Mouse (Mus musculus) neutrophil, adult 5-6 weeks (primary cell): ENCODE data around the gene Cdhr4. TPM values are rescaled to one million over a fixed set of nuclear protein-coding genes. Genes with fewer than 3 reads are reported as not detected.

Source experiments
- ATAC-seq: fragments of 151-379, 151-347 bp; 2 replicates; pipeline ENCODE4 v1.8.0; 2017; ENCODE audit warnings: mild to moderate bottlenecking, moderate TSS enrichment; ENCODE audit not compliant: insufficient number of reproducible peaks, poor library complexity, low FRiP score, severe bottlenecking; ENCODE audit errors: extremely low read depth
- total RNA-seq: library from RNA; stranded (forward); fragments of 200-1000 nt; gene quantifications from 2 replicates; pipeline ENCODE4 v1.2.3, GENCODE M21; 2017

The Cdhr4 gene
- 0.98 TPM in 1 of 2 replicates, not detected in the other for total RNA-seq

DNA sequence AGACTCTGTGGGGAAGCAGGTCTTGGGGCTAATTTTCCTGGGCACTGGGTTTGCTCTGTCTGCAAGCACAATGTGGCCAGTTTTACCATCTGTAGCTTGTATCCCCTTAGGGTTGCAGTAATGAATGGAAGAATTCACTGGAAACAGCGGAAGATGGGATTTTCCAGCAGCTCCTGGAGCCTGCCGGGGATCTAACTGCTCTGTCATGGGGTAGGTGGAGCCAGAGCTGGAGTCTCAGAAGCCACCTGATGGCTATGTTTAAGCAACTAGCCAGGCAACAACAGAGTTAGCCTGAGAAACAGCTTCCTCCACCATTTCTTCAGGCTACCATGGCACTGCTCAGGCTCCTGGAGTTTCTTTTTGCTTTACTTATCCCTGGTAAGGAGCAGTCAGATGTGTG, at the start of gene Cdhr4:
Gene Cdhr4 (plus strand): TSS at position 301 of the 400 bp plus-strand sequence.
- ATAC-seq: no peak

DNA sequence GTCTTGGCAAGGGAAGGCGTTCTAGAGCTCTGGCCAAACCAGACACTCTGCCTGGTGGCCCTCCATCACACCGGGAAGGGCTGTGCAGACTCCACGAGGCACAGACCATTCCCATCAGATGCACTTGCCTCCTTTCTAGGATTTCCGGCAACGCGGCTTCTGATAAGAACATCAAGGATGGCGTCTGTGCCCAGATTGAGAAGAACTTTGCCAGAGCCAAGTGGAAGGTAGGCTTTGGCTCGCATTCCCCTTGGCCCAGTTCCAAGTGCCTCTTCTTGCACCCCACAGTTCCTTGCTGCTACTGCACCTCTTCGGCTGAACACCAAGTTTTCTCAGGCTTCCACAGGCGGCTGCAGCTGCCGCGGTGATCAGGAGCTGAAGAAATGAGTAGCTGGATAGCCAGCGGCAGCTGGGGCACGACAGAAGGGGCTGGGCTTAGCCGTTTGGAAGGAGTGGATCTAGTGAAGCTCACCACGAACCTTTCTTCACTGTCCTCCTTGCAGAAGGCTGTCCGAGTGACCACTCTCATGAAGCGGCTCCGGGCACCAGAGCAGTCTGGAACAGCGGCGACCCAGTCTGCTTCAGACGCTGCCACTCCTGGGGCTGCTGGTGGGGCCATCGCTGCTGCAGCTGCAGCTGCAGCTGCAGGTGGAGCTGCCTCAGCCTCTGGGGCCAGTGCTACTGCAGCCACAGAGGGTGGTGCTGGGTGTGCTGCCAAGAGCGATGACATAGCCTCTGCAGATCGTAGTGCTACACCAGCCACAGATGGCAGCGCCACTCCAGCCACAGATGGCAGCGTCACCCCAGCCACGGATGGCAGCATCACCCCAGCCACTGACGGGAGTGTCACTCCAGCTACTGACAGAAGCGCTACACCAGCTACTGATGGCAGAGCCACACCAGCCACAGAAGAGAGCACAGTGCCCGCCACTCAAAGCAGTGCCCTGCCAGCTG, 44.8 kb upstream of the Cdhr4 start:
- no peak for ATAC-seq

DNA sequence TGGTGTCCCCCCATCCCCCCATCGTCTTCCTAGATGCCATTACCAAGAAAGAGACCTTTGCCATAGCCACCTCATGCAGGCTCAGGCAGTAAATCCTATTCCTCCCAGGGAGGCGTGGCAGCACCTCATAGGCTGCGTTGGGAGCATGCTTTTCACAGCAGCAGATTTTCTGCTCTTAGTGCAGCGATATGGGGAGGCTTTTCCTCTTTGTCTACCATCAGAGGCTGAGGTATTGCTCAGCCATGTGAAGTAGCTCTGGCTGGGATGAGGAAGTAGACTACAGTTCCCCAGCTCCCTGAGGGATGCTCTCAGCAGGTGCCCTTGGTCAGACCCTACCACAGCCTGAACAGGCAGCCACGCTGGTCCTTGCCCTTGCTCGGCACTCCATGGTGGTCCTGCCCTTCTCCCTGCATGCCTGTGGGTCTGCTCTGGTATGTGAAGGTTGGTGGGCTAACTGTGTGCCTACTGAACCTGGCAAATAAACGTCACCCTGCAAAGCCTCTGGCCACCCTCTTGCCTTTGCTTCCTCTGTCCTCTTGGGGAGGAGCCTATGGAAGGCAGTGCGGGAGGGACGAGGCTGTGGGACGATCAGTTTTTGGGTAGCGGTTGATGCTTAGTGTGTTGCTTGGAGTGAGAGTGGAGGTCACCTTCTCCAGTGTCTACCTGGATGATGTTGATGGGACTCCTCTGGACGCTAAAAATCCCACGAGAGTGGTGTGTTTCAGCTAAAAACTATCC, 42.9 kb upstream of the Cdhr4 start:
- ATAC-seq: no peak

DNA sequence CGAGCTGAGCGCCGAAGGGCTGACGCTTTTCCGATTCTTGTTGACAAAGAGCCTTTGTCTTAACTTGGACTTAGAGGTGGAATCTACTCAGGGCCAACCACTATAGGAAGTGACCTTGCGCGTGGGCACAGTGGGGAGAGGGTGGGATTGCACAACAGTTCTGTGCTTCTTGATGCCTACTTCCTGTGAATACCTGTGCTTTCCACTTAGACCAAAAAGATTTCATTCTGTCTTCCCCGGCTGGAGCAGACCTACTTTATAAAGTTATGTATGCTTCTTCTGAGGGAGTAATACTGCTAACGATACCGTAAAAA, 42.4 kb upstream of the Cdhr4 start, which contains the start of gene Traip:
Gene Traip (plus strand): TSS at position 215 of the 314 bp plus-strand sequence.
- no peak for ATAC-seq

DNA sequence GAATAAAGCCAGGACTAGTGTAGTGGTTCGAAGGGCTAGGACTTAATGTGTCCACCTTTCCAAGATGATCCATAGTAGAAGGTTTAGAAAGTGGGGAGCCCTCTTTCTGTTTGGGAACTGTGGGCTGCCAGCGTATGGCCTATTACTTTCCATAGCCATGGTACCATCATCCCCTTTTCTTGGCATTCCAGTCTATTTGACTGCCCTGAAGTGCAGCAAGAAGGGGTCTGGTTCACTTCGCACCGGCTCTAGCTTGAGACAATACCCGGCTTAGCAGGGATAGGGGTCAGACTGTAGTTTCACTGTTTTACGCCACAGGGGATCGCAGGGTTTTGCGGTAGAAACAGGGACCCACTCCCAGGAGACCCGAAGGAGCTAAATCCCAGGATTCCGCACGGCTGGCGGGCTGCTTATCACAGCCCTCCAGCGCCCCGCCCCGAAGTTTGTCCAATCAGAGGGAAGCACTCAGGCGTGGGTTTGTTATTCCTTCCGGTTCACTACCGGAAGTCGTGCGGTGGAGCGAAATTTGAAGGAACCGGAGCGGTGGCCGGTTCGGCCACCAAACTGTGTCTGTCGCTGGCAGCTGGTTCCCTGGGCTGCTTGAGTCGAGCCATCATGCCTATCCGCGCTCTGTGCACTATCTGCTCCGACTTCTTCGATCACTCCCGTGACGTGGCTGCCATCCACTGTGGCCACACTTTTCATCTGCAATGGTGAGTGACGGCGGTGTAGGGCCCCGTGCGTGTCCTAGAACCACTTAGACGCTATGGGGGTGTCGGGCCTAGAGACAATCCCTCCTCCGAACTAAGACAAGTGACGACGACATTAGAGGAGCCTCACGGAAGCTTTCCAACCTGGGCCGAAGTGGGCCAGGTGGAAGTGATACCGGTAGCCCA, 41.6 kb upstream of the Cdhr4 start:
- peak; percentile 79 for ATAC-seq

DNA sequence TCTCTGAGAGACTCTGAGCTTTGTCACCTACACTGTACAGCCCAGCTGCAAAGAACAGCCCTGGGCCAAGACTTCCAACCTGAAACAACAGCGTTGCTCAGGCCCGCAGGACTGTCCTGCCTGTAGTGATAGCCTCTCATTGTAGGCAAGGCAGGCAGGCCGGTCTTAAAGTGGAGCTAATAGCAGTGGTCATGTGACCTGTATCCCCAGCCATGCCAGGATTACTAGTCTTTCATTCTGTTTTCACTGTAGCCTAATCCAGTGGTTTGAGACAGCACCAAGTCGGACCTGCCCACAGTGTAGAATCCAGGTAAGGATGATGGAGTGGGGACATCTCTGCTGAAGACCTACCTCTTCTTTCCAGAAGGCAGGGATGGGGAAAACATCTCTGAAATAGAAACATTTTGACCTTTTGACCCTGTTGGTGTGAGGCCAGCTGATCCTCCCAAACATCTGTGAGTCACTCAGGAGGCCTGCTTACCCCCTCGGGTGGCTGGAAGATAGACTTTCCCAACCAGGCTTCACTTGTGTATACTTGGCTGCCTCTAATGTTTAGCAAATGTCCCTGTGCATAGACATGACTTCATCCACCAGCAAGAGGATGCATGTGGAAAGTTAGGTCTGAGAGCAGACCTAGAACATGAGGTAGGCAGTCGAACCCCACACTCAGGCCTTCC, 36.5 kb upstream of the Cdhr4 start:
- ATAC-seq: no peak

DNA sequence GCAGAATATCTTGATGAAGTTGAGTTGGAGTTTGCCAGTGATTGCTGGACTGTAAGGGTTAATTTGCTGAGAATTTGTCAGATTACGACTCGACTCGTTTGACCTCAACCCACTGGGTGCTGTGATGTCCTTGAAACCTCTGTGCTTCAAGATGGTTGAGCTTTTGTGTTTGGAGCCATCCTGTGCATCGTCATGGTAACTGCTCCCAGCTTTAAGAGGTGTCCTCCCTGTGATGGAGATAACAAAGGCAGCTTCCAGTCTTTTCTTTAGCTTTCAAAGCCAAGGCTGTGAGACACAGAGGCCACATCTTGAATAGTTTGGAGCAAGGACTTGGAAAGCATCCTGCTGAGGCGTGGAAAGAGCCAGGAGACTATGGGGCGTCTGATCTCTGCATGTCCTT, 35.2 kb upstream of the Cdhr4 start:
- ATAC-seq: no peak

DNA sequence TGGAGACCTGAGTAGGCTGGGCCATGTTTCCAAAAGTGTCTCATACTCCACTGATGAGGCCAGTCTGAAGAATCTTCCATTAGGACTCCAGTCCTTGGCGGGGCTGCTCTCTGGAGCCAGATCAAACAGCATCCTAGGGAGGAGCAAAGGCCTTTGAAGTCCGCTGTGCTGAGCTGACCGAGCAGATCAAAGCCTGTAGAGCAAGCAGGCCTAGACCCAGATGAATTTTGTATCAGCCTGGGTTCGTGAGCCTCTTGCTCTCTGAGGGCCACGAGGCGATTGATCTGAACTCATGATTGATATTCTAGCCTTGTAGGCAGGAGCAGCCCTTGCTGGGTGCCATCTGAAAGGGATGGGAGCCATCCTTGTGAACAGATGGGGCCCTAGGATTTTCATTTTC, 32.4 kb upstream of the Cdhr4 start:
- ATAC-seq: no peak

DNA sequence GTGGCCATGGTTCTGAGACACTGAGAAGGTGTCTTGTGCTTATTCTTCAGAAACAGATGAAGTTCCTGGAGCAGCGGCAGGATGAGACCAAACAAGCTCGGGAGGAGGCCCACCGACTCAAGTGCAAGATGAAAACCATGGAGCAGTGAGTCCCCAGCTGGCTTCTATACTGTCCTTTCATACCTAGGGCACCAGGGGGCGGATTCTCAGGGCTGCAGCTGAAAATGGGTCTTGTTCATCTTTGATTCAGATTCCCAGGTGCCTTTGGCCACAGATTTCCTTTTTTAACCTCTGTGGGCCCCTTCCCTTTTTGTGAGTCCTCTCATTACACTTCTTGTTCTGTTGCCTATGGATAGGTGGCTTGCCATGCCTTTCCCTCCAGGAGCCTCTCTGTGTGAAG, 31.4 kb upstream of the Cdhr4 start:
- no peak for ATAC-seq

DNA sequence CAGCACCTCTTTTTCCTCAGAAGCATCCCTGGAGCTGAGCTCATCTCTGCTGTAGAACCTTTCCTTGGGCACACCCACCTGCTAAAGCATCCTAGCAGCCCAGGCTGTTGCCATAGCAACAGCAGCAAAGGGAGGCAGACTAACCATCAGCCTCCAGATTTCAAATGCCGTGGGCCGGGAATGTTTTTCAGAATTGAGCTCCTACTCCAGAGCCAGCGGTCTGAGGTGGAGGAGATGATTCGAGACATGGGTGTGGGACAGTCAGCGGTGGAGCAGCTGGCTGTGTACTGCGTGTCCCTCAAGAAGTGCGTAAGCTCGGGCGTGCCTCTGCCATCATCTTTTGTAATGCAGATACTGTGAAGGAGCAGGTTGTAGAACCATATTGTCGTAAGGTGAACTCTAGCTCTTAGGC, 30.9 kb upstream of the Cdhr4 start:
- ATAC-seq: no peak

DNA sequence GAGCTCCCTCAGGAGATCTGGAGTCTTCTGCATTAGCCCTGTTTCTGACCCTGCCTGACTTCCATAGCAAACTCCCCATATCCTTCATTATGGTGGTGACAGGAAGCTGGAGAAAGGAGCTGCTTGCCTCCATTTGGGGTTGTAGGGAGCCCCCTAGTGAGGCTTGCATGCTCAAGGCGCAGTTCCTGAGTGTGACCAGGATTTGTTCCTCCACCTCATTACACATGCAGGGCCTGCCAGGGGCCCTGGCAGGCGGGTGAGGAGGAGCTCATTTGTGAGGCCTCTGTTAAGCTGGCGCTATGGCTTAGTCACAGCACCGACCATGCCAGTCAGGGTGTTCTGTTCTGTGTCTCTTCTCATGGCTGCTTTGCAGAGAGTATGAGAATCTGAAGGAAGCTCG, 30.4 kb upstream of the Cdhr4 start:
- no peak for ATAC-seq

DNA sequence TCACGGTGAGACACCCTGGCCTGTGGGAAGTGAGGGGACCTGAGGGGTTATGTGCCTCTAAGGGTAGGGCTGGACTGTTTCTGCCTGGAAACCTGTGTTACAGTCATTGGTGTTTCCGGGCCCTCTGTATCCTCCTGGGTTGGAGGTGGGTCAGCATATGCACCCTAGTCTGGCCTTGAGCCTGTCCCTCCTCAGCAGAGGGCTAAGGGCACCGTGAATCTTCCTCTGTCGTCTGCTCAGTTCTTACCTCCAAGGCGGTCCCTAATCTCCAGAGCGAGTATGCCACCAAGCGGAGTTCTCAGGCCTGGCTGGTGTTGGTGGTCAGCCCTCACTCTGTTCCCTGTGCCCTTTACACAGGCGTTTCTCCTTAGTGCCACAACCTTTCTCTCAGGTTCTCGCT, 29.4 kb upstream of the Cdhr4 start:
- no peak for ATAC-seq

DNA sequence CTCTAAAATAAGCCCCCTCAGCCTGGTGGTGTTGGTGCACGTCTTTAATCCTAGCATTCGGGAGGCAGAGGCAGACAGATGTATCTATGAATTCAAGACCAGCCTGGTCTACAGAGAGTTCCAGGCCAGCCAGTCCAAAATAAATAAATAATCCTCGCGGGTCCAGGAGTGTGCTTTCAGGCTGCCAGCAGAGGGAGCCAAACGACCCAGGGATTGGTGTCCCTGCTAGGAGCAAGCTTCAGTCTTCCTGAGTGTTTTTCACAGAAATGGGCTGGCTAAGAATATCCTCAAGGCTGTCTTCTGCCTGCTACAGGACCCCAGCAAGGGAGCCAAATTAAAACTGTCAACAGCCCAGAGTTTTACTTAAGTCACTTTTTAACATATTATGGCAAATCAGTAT, 28.6 kb upstream of the Cdhr4 start:
- ATAC-seq: peak; percentile 61

DNA sequence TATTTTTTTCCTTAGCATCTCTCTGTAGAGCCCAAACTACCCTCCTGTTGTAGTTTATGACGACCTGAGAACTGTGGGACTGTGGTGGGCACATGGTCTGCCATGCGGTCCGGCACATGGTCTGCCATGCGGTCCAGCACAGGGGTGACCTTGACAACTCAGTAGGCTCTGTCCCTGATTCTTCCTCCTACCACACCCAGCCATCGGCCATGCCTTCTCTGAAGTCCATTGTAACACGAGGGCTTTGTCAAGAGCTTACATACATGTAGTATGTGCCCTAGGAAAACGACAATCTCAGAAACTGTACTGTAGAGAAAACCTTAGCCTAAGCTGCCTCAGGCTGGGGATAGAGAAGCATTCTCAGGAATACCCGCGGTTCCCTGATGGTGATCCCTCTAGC, 27.6 kb upstream of the Cdhr4 start:
- ATAC-seq: no peak

DNA sequence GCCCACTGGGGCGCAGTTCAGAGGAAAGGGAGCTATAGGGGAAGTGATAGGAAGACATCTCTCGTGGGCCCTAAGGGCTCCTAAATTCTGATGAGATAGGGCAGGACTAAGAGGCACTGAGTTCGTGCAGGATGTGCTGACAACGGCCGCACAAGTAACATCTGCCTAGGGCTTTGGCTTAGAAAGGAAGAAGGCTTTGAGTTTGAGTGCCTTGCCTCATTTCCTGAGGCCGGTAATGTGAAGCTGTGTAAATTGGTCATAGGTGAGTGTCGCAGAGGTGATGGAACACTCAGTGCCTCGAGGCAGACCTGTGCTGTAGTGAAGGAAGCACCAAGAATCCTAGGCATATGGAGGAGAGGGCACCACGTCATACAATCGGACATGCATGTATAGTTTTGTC, 25.6 kb upstream of the Cdhr4 start:
- no peak for ATAC-seq

DNA sequence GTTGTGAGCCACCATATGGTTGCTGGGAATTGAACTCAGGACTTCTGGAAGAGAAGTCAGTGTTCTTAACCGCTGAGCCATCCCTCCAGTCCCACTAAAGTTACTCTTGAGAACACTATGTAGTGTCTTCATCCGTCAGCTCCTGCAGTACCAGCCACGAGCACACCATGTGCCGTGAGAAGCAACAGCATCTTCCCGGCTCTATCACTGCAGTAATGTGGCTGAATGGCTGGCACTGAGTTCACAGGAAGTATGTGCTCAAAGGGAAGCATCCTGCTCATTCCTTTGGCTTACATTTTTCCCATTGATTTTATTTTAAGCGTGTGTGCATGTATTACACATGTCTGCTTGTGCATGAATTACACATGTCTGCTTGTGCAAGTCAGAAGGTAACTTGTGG, 24.9 kb upstream of the Cdhr4 start:
- no peak for ATAC-seq

DNA sequence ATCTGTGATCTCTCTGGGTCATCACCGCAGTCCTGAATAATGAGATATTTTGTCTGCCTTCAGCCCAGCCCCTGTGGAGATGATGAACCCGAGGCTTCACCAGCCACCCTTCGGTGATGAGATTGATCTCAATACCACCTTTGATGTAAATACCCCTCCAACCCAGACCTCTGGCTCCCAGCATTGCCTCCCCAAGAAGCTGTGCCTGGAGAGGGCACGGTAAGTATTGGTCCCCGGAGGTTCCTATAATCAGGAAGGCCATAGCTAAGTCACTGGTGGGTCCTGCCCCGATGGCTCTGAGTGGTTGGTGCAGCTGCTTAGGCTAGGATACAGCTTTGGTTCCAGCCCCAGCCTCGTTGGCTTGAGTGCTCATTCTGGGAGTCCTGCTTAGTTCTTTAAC, 23.8 kb upstream of the Cdhr4 start:
- ATAC-seq: no peak

DNA sequence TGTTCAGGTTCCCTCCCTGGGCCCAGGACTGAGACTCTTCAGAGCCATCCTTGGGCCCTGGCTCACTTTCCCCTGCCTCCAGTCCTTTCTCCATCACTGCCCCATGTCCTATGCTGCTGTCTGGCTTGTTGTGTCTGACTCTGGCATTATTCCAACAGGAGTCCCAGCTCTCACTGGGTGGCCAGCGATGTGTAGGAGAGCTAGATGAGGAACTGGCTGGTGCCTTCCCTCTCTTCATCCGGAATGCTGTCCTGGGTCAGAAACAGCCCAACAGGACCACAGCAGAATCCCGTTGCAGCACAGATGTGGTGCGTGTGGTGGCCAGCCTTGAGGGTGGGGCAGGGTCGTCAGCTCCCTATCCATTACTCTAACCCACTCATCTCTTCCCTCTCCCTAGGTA, 22.0 kb upstream of the Cdhr4 start:
- ATAC-seq: no peak
